Mouse (Mus musculus) heart, postnatal 4 days (tissue): ENCODE data around the gene Trir. TPM values are rescaled to one million over a fixed set of nuclear protein-coding genes. Genes with fewer than 3 reads are reported as not detected.

Experiments used
- DNase-seq: peaks from one replicate; pipeline ENCODE4 v3.0.0; 2021
- total RNA-seq, 2 experiments: library from RNA; stranded (reverse); gene quantifications; 2 replicates each; pipeline ENCODE4 v1.2.3; 2021

Gene Trir
- 100 to 1,000 TPM; 132 to 133 TPM for total RNA-seq

GRCm38 (mm10) chr8:85026670-85027515 is at the start of gene Trir:
Gene Trir (plus strand): TSS chr8:85026823.
- peak; percentile 98 for DNase-seq

- peak; percentile 71 for DNase-seq
Observed at GRCm38 (mm10) chr8:84977435-84978247, 49.0 kb upstream of the Trir start.

- DNase-seq = peak; percentile 95
Observed at GRCm38 (mm10) chr8:84978248-84978940, 48.2 kb upstream of the Trir start, which contains the start of gene Junb. Gene Junb (minus strand): TSS chr8:84978718.

- DNase-seq = peak; percentile 93
Observed at GRCm38 (mm10) chr8:84979599-84980421, 46.8 kb upstream of the Trir start.

- peak; percentile 86 for DNase-seq
Observed at GRCm38 (mm10) chr8:84980622-84981358, 45.8 kb upstream of the Trir start.

GRCm38 (mm10) chr8:84981644-84982498 is 44.8 kb upstream of the Trir start:
- DNase-seq = peak; percentile 13

GRCm38 (mm10) chr8:84982499-84983011 is 44.1 kb upstream of the Trir start:
- no peak for DNase-seq

GRCm38 (mm10) chr8:84984294-84985048 is 42.2 kb upstream of the Trir start:
- DNase-seq = peak; percentile 48

GRCm38 (mm10) chr8:84985049-84985683 is 41.5 kb upstream of the Trir start:
- DNase-seq = no peak

- DNase-seq = peak; percentile 89
Observed at GRCm38 (mm10) chr8:84985684-84986378, 40.8 kb upstream of the Trir start.

GRCm38 (mm10) chr8:84986379-84986945 is 40.2 kb upstream of the Trir start:
- no peak for DNase-seq

- DNase-seq = no peak
Observed at GRCm38 (mm10) chr8:84987388-84987787, 39.2 kb upstream of the Trir start.

GRCm38 (mm10) chr8:84987903-84988302 is 38.7 kb upstream of the Trir start:
- DNase-seq = peak; percentile 65

- DNase-seq = peak; percentile 57
Observed at GRCm38 (mm10) chr8:84989311-84989731, 37.3 kb upstream of the Trir start.

- peak; percentile 97 for DNase-seq
Observed at GRCm38 (mm10) chr8:84989810-84990209, 36.8 kb upstream of the Trir start.

GRCm38 (mm10) chr8:84990349-84990748 is 36.3 kb upstream of the Trir start, which contains the start of gene Hook2:
Gene Hook2 (plus strand): TSS chr8:84990603.
- DNase-seq = peak; percentile 99

- peak; percentile 42 for DNase-seq
Observed at GRCm38 (mm10) chr8:84990836-84991235, 35.8 kb upstream of the Trir start.
